In the genomic region with DNA sequence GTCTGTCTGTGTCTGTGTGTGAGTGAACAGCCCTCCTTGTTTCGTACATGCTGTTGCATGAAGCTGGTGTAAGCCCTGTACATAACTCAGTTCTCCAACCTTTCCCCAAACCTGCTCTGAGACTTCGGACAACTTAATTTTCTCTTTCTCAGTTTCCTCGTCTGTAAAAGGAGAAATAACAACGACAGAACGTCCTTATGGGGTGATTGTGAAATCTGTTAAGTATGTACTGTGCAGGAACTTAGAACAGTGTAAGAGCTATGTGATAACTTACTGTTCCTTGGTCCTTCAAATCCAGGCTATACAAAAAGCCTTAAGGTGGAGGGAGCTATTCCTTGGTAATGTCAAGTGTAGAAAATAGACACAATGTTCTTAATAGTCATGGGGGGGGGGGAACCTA, we compare ENCODE assay signal across 8 mouse cellular contexts. TPM values are rescaled to one million over a fixed set of nuclear protein-coding genes. Genes with fewer than 3 reads are reported as not detected.
A peak's percentile ranks its signal among the peaks of the same experiment; 100 is the strongest.
DNase-seq lines count a peak whose midpoint lies in the region; ATAC-seq lines count a peak whose summit lies in the region.

No protein-coding gene starts in this region.

- 0 out of 2 replicates have a peak, but pooled peaks cover 2% of the 10 kb centered on the region for H3K27me3 ChIP-seq in heart, embryonic 15.5 days
- no peaks in the 10 kb centered on the region for H3K27me3 ChIP-seq in intestine, embryonic 16.5 days (replicated peaks; ENCODE audit: control insufficient read depth, insufficient read depth, low read length)
- no peaks in the 10 kb centered on the region for H3K27me3 ChIP-seq in midbrain, embryonic 14.5 days (ENCODE audit: control insufficient read depth, insufficient read depth, low read length)

- peaks cover 7% of the 10 kb centered on the region for H3K36me3 ChIP-seq in heart, embryonic 15.5 days
- peaks cover 4% of the 10 kb centered on the region; the same call in 1 of the 2 replicates for H3K36me3 ChIP-seq in intestine, embryonic 16.5 days (ENCODE audit: control insufficient read depth, insufficient read depth, low read length)
- peaks cover 8% of the 10 kb centered on the region for H3K36me3 ChIP-seq in midbrain, embryonic 14.5 days (ENCODE audit: control insufficient read depth, insufficient read depth, low read length)

- H3K4me1 ChIP-seq in heart, embryonic 15.5 days (replicated peaks) = peaks cover 12% of the 10 kb centered on the region
- peaks cover 9% of the 10 kb centered on the region for H3K4me1 ChIP-seq in intestine, embryonic 16.5 days (ENCODE audit: control insufficient read depth, insufficient read depth, low read length)
- peaks cover 39% of the 10 kb centered on the region for H3K4me1 ChIP-seq in midbrain, embryonic 14.5 days (ENCODE audit: control insufficient read depth, insufficient read depth, low read length)

- intact Hi-C loops in heart, postnatal 25 days (cut with DNase I) = loop anchor here (5.0 to 10.0 kb wide), 2 partner anchors 40 to 218 kb away; a partner anchor contains a TSS
- intact Hi-C loops in gastrocnemius, postnatal 36 days (cut with DNase I) = no loop called here

- H3K9ac ChIP-seq in heart, embryonic 15.5 days = peak overlapping the region; percentile 94; the same call in 1 of the 2 replicates
- peak overlapping the region; percentile 97 for H3K9ac ChIP-seq in intestine, embryonic 16.5 days (ENCODE audit: low read depth, low read length)
- peak overlapping the region; percentile 99 for H3K9ac ChIP-seq in midbrain, embryonic 14.5 days (replicated peaks; ENCODE audit: low read length)

- no peak for DNase-seq in heart, postnatal 25 days (ENCODE audit: low spot score)
- DNase-seq in midbrain, embryonic 14.5 days = no peak
- DNase-seq in gastrocnemius, postnatal 4 days (ENCODE audit: low spot score in 2 of 2) = no peak
- no peak for DNase-seq in thymus, postnatal 14 days
- DNase-seq in gastrocnemius, postnatal 36 days = no peak

- H3K27ac ChIP-seq in heart, embryonic 15.5 days = no peak overlapping the region
- no peak overlapping the region for H3K27ac ChIP-seq in intestine, embryonic 16.5 days (ENCODE audit: low read length)
- 0 out of 2 replicates have a peak overlapping the region, but pooled peaks have one; percentile 6 for H3K27ac ChIP-seq in midbrain, embryonic 14.5 days (replicated peaks; ENCODE audit: low read depth, low read length)

- H3K4me2 ChIP-seq in heart, embryonic 15.5 days = peak overlapping the region; percentile 76
- H3K4me2 ChIP-seq in intestine, embryonic 16.5 days (ENCODE audit: low read depth, low read length) = peak overlapping the region; percentile 84
- peak overlapping the region; percentile 74 for H3K4me2 ChIP-seq in midbrain, embryonic 14.5 days (ENCODE audit: low read length)

- no peak for ATAC-seq in heart, embryonic 15.5 days (replicated peaks; ENCODE audit: insufficient number of reproducible peaks, insufficient read depth, low FRiP score, low read depth)
- peak; percentile 24; the same call in 1 of the 2 replicates for ATAC-seq in common myeloid progenitor, adult 5-6 weeks (replicated peaks; ENCODE audit: low read depth, poor library complexity, severe bottlenecking)
- no peak for ATAC-seq in intestine, embryonic 16.5 days
- no peak for ATAC-seq in midbrain, embryonic 14.5 days (ENCODE audit: low FRiP score, low TSS enrichment)

- 29% methylated on average over 5 of the region's 5 CpGs for WGBS in heart, embryonic 15.5 days
- 21% methylated on average over 5 of the region's 5 CpGs for WGBS in intestine, embryonic 16.5 days
- WGBS in midbrain, embryonic 14.5 days = 29% methylated on average over 5 of the region's 5 CpGs

- H3K9me3 ChIP-seq in heart, embryonic 15.5 days (replicated peaks) = no peaks in the 10 kb centered on the region
- H3K9me3 ChIP-seq in intestine, embryonic 16.5 days (ENCODE audit: control insufficient read depth, low read length) = no peaks in the 10 kb centered on the region
- H3K9me3 ChIP-seq in midbrain, embryonic 14.5 days (ENCODE audit: control insufficient read depth, low read length) = no peaks in the 10 kb centered on the region

- H3K4me3 ChIP-seq in heart, embryonic 15.5 days = peak overlapping the region; percentile 93
- H3K4me3 ChIP-seq in intestine, embryonic 16.5 days (ENCODE audit: low read length) = peak overlapping the region; percentile 97
- peak overlapping the region; percentile 94 for H3K4me3 ChIP-seq in midbrain, embryonic 14.5 days (replicated peaks; ENCODE audit: low read depth, low read length)

RNA-seq across cellular contexts. Expression of a gene that starts 1.3 kb away (rescaled TPM):
- 5.5 and 7.2 TPM in 2 replicates for polyA plus RNA-seq in heart, embryonic 15.5 days (2015; fragmentation: Nextera tagmentation; extraction: Ambion mirVana)
- total RNA-seq in heart, postnatal 25 days (2021) = 1 to 10 TPM; 5.2 to 5.3 TPM
- total RNA-seq in common myeloid progenitor, adult 5-6 weeks (2017) = 6.4 and 7.4 TPM in 2 replicates
- polyA plus RNA-seq in intestine, embryonic 16.5 days (2015; fragmentation: Nextera tagmentation; extraction: Ambion mirVana) = 6.2 and 7.8 TPM in 2 replicates
- 12.9 and 18.8 TPM in 2 replicates for polyA plus RNA-seq in midbrain, embryonic 14.5 days (2014; fragmentation: Nextera tagmentation; extraction: Ambion mirVana)
- 1 to 10 TPM; 5.7 to 6.5 TPM for total RNA-seq in gastrocnemius, postnatal 4 days (2021)
- total RNA-seq in gastrocnemius, postnatal 36 days (2021) = 1 to 10 TPM; 2.4 to 3.3 TPM
